Mouse (Mus musculus) olfactory bulb, adult 2 months (tissue): Measurements from ENCODE around the gene Sox5.

Experiments used
- CTCF ChIP-seq: fragments of 200-500 bp; IDR thresholded peaks from 2 replicates; pipeline ENCODE4 v1.5.1; 2012; ENCODE audit warnings: low read depth, mild to moderate bottlenecking, low read length, moderate library complexity; ENCODE audit not compliant: insufficient read depth
- POLR2A ChIP-seq: fragments of 200-500 bp; IDR thresholded peaks from 2 replicates; pipeline ENCODE4 v1.6.1; 2012; ENCODE audit warnings: mild to moderate bottlenecking, low read depth, low read length, moderate library complexity; ENCODE audit not compliant: insufficient read depth

DNA sequence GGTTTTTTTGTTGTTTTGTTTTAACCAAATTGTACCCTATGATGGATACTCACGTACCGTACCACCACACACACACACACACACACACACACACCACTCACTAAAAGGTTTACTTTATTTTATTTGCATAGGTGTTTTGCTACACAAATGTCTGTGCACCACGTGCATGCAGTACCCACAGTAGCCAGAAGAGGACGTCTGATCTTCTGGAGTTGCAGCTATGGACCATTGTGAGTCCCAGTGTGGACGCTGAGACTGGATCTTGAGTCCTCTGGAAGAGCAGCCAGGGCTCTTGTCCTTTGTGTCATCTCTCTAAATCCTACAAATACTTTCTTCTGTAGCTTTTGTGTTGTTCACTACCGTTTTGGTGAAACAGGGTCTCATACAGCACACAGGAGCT, 776.6 kb downstream of the Sox5 start:
- no peak for TF ChIP-seq POLR2A
- TF ChIP-seq CTCF: no peak
